Mouse (Mus musculus) T-cell, adult 2 months (primary cell): Measurements from ENCODE around the gene Gna14.
A peak's percentile ranks its signal among the peaks of the same experiment; 100 is the strongest.

ENCODE experiments used
- DNase-seq: peaks from one replicate; pipeline ENCODE4 v3.0.0; 2022; ENCODE audit warnings: low spot score

Gna14 gene

DNA sequence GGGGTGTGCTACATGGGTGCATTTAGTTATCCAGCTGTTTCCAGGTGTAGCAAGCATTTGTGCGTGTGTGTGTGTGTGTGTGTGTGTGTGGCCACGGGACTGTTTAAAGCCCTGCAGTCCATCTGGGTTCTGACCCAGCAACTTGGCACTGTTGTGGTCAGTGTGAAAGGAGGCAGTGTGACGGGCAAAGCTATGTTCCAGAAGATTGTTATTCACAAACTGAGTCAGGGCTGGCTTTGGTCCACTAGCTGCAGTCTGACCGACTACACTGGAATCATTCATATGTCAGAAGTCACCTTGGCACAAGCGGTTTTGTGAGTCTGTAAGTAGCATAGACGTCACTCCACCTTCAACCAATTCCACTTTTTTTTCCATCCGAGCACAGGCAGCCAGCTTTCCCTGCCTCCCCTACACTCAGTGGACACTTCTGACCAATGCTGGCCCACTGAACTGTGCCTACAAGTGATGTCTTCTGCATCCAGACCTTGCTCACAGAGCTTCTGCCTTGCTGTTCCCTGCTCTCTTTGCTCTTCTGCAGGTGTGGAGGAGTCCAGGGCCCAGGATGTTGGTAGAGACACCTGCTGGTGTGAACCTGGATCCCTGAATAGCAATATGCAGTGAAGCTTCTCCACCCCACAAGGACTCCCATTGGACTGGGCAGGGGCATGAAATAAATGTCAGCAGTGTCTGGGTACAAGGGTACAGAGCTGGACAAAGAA, 157.9 kb downstream of the Gna14 start:
- DNase-seq = no peak

DNA sequence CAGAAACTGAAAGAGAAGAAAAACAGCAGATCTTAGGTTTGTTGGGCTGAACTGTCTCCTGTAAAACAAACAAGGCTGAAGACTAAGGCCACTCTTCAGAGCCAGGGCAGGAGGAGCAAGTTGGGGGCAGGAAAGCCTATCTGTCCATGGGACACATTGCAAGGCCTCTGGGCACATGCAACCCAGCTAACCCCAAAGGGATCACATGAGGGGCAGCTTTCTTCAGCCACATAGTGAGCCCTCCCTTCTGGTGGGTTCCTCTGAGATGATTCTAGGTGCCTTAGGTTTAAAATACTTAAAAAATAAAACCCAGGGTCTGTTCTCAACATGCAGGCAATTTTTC, 158.4 kb downstream of the Gna14 start:
- DNase-seq = no peak

DNA sequence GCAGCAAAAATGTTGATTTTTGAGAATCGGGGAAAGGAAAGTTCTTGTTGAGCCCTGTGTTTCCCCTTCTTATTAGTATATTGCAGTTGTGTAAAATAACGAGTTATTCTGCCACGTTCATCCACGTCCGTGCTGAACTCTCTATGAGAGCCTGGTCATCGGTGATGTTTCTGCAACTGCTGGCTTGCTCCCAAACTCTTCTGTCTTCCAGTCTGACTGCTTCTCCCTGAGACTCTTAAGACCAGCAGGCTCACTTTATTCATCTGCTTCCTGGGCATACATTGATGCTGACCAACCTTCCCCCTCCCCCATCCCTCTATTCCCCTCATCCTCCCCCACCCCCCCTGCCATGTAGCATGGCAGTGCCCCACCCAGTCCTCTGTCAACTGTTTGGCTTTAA, 161.7 kb downstream of the Gna14 start:
- DNase-seq = no peak

DNA sequence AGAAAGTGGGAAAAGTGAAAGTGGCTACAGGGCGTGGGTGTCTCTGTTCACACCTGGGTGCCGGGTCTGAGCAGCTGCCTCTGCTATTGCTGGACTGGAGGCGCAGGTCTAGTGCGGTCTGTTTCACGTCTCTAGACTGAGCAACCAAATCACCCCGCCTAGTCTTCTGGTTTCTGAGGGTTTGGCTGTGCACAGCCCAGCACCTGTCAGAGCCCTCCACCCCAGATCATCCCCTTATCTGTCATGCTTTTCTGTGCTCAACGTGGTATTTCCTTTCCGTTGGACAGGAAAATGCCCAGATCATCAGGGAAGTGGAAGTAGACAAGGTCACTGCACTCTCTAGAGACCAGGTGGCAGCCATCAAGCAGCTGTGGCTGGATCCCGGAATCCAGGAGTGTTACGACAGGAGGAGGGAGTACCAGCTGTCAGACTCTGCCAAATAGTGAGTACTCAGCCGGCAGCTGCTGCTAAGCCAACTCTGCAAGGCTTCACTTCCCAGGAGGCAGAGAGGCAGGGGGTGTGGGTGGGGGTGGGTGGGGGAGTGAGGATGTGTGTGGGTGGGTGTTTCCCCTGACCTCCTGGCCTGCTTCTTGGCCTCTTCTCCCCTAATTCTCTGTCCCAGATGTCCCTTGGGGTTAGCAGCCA, 163.2 kb downstream of the Gna14 start:
- no peak for DNase-seq

DNA sequence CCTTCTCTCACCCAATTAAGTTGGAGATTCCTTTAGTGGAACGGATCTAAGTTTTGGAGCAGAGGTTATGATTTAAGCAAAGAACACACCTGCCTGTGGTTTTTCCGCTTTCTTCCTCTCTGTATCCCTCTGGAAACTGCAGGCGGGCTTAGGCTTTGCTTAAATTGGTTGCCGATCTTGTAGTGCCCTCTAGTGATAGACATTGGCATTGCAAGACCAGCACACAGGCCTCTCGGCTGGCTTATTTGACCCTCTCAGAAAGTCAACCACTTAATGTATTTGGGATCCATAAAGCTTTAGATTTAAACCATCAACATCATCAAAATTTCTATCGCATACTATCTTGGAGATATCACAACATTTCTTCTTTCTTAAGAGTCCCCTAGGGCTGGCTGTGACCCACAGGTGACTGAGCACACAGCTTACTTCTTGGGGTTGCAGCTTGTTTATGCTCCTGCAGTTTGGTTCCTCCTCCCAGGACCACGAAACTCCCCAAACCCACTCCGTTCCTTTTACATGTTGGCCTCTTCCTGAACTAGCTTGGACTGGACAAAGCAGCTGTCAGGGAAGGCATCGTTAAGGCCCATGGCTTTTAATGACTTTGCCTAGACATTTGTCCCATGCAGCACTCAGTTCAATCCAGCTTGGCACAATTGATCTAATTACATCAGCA, 163.9 kb downstream of the Gna14 start:
- peak; percentile 25 for DNase-seq

DNA sequence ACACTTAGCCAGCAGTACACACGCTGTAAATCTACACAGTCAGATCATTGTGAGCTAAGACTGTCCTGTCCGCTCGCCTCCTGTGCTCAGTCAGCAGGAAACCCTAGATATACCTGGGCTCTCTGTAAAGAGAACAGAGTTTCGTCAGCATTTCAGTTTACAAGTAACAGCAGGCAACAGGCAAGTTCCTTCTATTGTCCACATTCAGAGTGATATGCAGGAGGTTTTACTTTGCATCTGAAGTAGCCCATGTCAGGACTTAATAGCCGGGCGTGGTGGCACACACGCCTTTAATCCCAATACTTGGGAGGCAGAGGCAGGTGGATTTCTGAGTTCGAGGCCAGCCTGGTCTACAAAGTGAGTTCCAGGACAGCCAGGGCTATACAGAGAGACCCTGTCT, 166.5 kb downstream of the Gna14 start:
- no peak for DNase-seq

DNA sequence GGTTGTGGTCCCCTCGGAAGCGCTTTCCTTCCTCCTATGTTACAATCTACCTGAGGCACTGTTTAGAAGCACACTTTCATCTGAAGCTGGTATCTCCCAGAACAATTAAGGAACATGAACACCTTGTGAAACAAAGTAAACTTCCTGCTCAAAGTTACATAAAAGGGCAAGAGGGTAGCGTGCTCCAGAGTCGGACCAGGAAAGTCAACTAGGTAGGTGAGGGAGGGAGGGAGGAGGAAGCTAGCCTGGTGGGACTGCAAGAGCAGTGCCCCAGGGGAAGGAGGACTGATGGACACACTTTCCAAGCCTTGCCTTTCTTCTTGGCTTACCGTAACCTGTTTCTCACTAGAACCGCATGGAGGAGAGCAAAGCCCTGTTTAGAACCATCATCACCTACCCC, 172.1 kb downstream of the Gna14 start:
- no peak for DNase-seq

DNA sequence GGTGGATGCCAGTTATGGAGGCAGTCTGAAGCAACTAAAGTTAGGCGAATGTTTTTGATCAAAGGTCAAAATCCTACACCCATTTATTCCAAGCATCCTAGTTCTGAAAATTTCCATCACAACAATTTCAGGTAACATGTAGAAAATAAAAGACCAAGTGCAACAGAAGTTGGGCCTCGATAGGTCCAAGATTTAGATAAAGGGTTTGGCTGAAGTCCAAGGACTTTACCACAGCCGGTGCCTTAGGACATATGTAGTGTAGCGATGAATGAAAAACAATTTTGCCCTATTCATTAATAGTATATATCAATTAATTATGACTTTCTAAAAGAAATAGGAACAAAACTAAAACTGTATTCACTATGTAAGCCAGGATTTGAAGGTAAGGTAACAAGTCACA, 187.6 kb downstream of the Gna14 start:
- no peak for DNase-seq

DNA sequence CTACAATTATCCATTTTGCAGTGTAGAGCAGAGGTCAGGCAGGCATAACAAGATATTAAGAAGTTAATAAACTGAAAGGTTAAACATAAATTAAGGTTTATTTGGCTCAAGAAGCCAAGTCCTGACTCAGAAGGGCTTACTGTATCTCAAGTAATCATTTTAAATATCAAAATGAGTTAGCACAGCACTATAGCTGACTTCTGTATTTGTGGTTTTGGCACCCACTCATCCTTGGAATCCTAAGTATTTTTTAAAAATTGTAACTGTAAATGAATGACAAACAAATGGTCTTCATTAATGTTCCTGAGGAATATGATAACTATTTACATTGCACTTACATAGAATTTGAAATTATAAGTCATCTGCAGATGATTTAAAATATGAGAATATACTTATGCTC, 189.4 kb downstream of the Gna14 start:
- no peak for DNase-seq

DNA sequence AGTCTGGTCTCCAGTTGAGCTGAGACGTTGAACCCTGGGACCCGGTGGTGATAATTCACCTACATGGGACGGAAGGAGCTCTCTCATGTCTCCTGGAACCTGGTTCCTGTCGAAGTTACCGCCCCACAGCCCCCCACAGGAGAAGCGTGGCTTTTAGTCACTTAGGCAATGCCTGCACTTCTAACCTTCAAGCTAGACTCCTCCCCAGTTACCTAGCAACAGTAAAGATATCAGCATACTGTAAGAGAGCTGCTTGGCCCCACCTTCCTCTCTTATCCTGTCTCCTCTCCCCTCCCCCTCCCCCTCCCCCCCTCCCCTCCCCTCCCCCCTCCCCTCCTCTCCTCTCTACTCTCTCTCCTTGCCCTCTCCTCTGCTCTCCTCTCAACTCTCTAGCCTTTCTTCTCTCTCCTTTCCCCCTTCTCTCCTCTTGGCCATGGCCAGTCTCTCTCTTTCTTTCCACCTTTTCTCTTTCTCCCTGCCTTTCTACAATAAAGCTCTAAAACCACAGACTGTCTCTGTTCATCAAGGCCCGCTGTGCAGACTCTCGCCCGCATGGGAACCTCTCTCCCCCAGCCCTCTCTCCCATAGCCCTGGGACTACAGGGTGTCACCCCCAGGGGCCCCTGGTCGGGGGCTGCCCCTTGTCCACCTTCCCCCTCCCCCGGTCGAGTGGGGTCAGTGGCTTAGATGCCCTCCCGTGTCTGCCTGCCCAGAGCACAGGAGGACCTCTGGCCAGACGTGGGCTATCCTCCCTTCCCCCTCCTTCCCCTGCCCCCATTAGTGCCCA, 190.2 kb downstream of the Gna14 start:
- no peak for DNase-seq
